Mouse (Mus musculus): ENCODE results near the gene Ppfia4.

DNA sequence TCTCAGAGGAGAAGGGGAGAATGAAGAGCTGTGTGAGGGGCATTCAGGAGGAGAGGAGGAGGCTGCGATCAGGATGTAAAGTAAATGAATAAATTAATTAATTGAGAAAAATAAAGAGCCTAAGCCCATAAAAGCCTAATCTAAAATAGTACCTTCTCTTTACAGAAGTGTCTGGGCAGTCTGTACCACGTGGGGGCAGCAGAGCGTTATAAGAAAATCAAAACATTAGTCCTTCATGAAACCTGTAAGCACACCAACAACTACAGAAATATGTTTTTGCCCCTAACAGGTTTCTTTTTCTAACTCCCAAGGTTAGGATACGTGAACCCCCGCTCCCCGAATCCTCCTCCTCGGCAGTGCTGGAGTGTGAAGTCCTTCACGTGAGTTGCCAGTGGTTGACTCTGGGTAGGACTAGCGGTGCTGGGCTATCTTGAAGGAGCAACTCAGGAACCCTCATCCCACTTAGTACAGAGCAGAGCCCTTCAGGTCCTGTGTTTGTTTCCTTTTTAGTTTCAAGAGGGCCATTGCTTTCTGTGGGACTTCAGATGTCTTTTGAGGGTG lies 36.1 kb upstream of the Ppfia4 start:
- TF ChIP-seq CTCF (IDR thresholded peaks at IDR 0.05; ENCODE audit: low read depth) = peak; percentile 65
- no peak for TF ChIP-seq EP300 (IDR thresholded peaks at IDR 0.05; ENCODE audit: low read depth)

Measured in liver, embryonic 14.5 days (tissue).